Mouse (Mus musculus) liver, postnatal 0 days (tissue): ENCODE results near the gene Gabra5.

Experiments used
- CTCF ChIP-seq: sonication (generic); IDR thresholded peaks from 2 replicates; pipeline ENCODE4 v1.5.1; 2016; ENCODE audit warnings: antibody characterized with exemption, low read depth
- EP300 ChIP-seq: IDR thresholded peaks from 2 replicates; pipeline ENCODE4 v1.6.1; 2016; ENCODE audit warnings: antibody characterized with exemption, low read depth, mild to moderate bottlenecking

GRCm38 (mm10) chr7:57390046-57390445, 119.8 kb downstream of the Gabra5 start:
- TF ChIP-seq CTCF: no peak
- TF ChIP-seq EP300: no peak
